Mouse (Mus musculus) heart, adult 2 months (tissue): ENCODE data around the gene Acadvl. TPM values are rescaled to one million over a fixed set of nuclear protein-coding genes. Genes with fewer than 3 reads are reported as not detected.

Experiments used
- DNase-seq, 2 experiments: peaks; one replicate each; pipeline ENCODE4 v3.0.0; 2021
- H3K27ac ChIP-seq: fragments of 200-600 bp; 2 replicates; pipeline ENCODE4 v1.8.1; 2022
- H3K27me3 ChIP-seq: fragments of 200-500 bp; 2 replicates; pipeline ENCODE4 v1.6.1; 2012; ENCODE audit warnings: mild to moderate bottlenecking, low read length, inconsistent platforms, mixed read lengths; ENCODE audit not compliant: control insufficient read depth, insufficient read depth
- H3K36me3 ChIP-seq: fragments of 200-500 bp; 2 replicates; pipeline ENCODE4 v1.6.1; 2012; ENCODE audit warnings: low read length, inconsistent platforms; ENCODE audit not compliant: control insufficient read depth, insufficient read depth
- H3K4me1 ChIP-seq: fragments of 200-500 bp; 2 replicates; pipeline ENCODE4 v1.6.1; 2011; ENCODE audit warnings: low read length; ENCODE audit not compliant: control insufficient read depth, insufficient read depth
- H3K4me3 ChIP-seq: fragments of 200-600 bp; 2 replicates; pipeline ENCODE4 v1.8.1; 2022
- H3K79me2 ChIP-seq: fragments of 200-500 bp; replicated peaks from 2 replicates; pipeline ENCODE4 v1.6.1; 2012; ENCODE audit warnings: mild to moderate bottlenecking, inconsistent platforms, low read length, moderate library complexity, mixed read lengths; ENCODE audit not compliant: control insufficient read depth, insufficient read depth
- H3K9ac ChIP-seq: fragments of 200-500 bp; 2 replicates; pipeline ENCODE4 v1.6.1; 2012; ENCODE audit warnings: low read depth, mild to moderate bottlenecking, control low read depth, inconsistent platforms, low read length, mixed read lengths
- CTCF ChIP-seq: fragments of 200-600 bp; IDR thresholded peaks from 2 replicates; pipeline ENCODE4 v1.8.1; 2022; ENCODE audit warnings: antibody characterized with exemption, mild to moderate bottlenecking, moderate library complexity
- EP300 ChIP-seq: fragments of 200-500 bp; IDR thresholded peaks from 2 replicates; pipeline ENCODE4 v1.6.1; 2011; ENCODE audit warnings: low read depth, low read length, control low read depth; ENCODE audit not compliant: insufficient read depth
- POLR2A ChIP-seq: fragments of 200-500 bp; IDR thresholded peaks from 2 replicates; pipeline ENCODE4 v1.6.1; 2011; ENCODE audit warnings: mild to moderate bottlenecking, low read depth, low read length, control low read depth; ENCODE audit not compliant: insufficient read depth
- WGBS: fragments of 180-500 bp; shearing (Covaris S2); methylation state at CpG from one replicate; pipeline ENCODE4 v1.1.7; 2018; 5-methylcytosine and 5-hydroxymethylcytosine counted together
- intact Hi-C: fragments of 180-260 bp; cut with DNase I; formaldehyde crosslinking; loops from one replicate; pipeline ENCODE4 v1.15.1; 2025
- polyA plus RNA-seq: library from polyadenylated mRNA; depleted of rRNA; stranded (reverse); fragments of >200 nt; gene quantifications from 2 replicates; pipeline ENCODE4 v1.2.3, GENCODE M21; 2012
- total RNA-seq, 2 experiments: library from RNA; stranded (reverse); gene quantifications; 2 replicates each; pipeline ENCODE4 v1.2.3; 2021

Gene Acadvl
- total and polyA plus RNA-seq, 3 experiments: 701 to 1,355 (median 1,139) TPM

DNA sequence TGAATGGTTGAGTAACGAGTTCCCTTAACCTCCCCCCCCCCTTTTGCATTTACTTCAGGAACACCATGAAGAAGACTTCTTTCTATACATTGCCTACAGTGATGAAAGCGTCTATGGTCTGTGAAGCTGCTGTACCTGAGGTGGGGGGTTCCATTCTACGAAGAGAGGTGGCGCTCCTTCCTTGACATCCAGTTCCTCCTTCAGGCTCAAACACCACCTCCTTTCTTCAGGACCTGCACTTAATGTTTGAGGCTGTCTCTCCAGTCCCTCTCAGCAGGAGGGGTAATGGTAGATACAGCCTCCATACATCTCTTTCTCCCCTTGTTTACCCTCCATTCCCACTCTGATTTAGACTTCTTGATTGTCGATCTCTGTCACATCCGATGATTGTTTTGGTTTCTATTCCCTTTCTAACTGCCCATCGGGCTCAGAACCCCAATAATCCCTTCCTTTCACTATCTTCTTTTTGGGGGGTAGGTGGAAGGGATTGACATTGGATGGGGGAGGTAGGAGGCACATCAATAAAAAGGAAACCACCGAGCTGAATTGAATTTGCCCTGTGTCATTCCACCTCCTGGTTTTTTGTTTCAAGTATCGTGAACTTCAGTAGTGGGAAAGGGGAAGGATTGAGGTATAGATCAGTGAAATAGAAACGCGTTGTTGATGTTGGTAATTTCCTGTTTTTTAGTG lies 20.7 kb downstream of the Acadvl start:
- Histone ChIP-seq H3K27ac (peak overlapping the region; percentile 97; the same call in 1 of the 2 replicates), H3K79me2 (peaks cover 1% of the 10 kb centered on the region), H3K9ac (no peak overlapping the region), H3K36me3 (peaks cover 18% of the 10 kb centered on the region), H3K4me3 (no peak overlapping the region), H3K27me3 (no peaks in the 10 kb centered on the region), H3K4me1 (peaks cover 5% of the 10 kb centered on the region)
- intact Hi-C loops: loop anchor here (2.0 to 10.0 kb wide), 3 partner anchors 14 to 580 kb away; partner anchors contain the start of genes Ctdnep1, Eif5a and Kdm6b
- TF ChIP-seq EP300 (no peak), CTCF (no peak), POLR2A (no peak)
- no peak for DNase-seq
- WGBS: 85% methylated on average over 11 of the region's 11 CpGs

DNA sequence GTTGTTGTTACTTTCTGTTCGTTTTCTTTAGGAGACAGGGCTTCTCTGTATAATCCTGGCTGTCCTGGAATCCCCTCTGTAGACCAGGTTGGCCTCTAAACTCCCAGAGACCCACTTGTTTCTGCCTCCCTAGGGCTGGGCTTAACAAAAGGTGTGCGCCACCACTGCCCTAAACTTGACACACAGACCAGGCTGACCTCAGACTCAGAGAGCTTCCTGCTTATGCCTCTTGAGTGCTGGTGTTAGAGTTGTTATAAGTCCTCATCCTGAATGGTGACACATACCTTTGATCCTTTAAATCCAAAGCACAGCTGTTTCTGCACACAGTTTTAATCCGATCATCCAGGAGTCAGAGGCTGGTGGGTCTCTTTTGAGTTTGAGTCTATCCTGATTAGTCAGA lies 22.3 kb downstream of the Acadvl start:
- Histone ChIP-seq H3K27ac (peak overlapping the region; percentile 87), H3K36me3 (peaks cover 25% of the 10 kb centered on the region), H3K4me3 (no peak overlapping the region), H3K27me3 (no peaks in the 10 kb centered on the region), H3K79me2 (peaks cover 1% of the 10 kb centered on the region), H3K4me1 (peaks cover 5% of the 10 kb centered on the region), H3K9ac (0 out of 2 replicates have a peak overlapping the region, but pooled peaks have one; percentile 12)
- WGBS: 82% methylated on average over 3 of the region's 3 CpGs
- TF ChIP-seq POLR2A (no peak), EP300 (no peak), CTCF (no peak)
- no peak for DNase-seq
- intact Hi-C loops: loop anchor here (5.0 to 10.0 kb wide), 2 partner anchors 71 to 578 kb away; partner anchors contain the start of genes Eif5a and Kdm6b

DNA sequence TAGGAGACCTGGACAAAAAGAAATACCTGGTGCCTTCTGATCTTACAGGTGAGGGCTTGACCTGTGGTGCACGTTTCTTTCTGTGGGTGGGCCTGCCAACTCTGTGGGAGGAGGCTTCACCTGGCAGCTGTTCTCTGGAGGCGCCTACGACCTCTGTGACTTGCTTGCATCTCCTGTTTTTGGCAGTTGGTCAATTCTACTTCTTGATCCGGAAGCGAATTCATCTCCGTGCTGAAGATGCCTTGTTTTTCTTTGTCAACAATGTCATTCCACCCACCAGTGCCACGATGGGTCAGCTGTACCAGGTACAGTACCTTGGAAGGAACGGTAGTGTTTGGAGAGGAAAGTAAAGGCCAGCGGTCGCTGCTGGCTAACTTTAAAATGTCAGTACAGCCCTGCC lies 22.8 kb downstream of the Acadvl start:
- Histone ChIP-seq H3K4me3 (peak overlapping the region; percentile 87), H3K4me1 (peaks cover 5% of the 10 kb centered on the region), H3K27ac (peak overlapping the region; percentile 87), H3K27me3 (no peaks in the 10 kb centered on the region), H3K79me2 (peaks cover 1% of the 10 kb centered on the region), H3K36me3 (peaks cover 25% of the 10 kb centered on the region), H3K9ac (peak overlapping the region; percentile 15; the same call in 1 of the 2 replicates)
- intact Hi-C loops: loop anchor here (5.0 to 10.0 kb wide), 2 partner anchors 70 to 578 kb away; partner anchors contain the start of genes Eif5a and Kdm6b
- WGBS: 40% methylated on average over 10 of the region's 10 CpGs
- DNase-seq: no peak
- TF ChIP-seq EP300 (no peak), POLR2A (no peak), CTCF (no peak)

DNA sequence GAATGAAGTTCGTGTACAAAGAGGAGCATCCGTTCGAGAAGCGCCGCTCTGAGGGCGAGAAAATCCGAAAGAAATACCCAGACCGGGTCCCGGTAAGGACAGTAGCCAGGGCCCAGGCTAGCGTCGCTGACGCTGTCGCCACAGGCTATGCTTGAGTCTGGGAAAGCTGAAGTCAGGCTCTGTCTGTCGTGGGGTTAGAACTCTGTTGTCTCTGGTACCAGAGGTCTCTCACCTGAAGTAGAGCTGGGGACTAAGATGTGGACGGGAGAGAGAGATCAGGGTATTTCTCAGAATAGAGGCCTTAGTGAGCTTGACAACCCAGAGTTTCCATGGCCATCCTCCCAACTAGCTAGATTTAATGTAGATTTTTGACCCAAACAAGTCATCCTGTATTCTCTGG lies 23.5 kb downstream of the Acadvl start:
- peaks cover 5% of the 10 kb centered on the region for H3K4me1 ChIP-seq
- TF ChIP-seq EP300 (no peak; the same call in 1 of the 2 replicates), CTCF (no peak), POLR2A (no peak)
- peak overlapping the region; percentile 87 for H3K4me3 ChIP-seq
- no peak for DNase-seq
- H3K9ac ChIP-seq: peak overlapping the region; percentile 83
- intact Hi-C loops: loop anchor here (5.0 to 10.0 kb wide), 2 partner anchors 69 to 577 kb away; partner anchors contain the start of genes Eif5a and Kdm6b
- no peaks in the 10 kb centered on the region for H3K27me3 ChIP-seq
- peaks cover 1% of the 10 kb centered on the region for H3K79me2 ChIP-seq
- H3K36me3 ChIP-seq: peaks cover 25% of the 10 kb centered on the region
- WGBS: under 1% methylated on average over 15 of the region's 15 CpGs
- H3K27ac ChIP-seq: peak overlapping the region; percentile 87

DNA sequence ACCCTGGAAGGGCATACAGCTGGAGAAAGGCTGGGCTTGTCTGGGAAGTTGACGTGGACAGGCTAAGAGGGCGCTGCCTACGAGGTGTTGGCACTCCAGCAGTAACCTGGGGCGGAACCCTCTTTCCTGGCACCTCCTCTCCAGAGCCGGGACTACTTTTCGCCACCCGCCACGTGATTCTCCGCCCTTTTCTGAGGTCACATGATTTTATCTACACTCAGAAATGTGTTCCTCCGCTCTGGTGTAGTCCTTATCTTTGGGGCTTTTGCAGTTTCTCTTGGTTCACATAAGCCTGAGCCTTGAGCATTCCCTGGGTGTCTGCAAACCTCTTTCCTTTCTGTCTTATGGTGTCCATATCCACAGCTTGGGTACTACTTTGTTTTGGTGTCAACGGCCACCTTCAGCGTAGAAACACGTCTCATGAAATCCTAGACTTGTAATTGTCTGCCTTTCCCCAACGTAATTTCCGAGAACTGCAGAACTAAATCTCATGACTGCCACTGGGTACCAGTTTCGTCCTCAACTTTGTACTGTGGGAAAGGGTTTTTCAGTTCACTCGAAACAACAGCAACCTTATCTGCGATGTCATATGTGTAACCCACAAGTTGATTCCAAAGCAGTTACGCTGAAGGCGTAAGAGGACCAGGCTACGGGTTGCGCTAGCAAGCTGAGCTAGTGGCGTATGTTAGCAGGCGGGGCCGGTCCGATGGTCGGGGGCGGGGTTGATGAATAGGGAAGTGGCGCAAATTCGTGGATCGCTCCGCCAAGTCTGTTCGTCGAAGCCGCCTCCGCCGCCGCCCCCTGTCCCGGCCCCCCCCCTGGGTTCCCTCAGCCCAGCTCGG lies 24.1 kb downstream of the Acadvl start, which contains the start of gene Gabarap:
Gabarap (plus strand) TSS at position 294 of the 842 bp plus-strand sequence.
- peaks cover 25% of the 10 kb centered on the region for H3K36me3 ChIP-seq
- DNase-seq: peak; percentile 95 to 96
- H3K9ac ChIP-seq: peak within 1 kb of the TSS; percentile 83
- H3K27ac ChIP-seq: peak within 1 kb of the TSS; percentile 87
- no peaks in the 10 kb centered on the region for H3K27me3 ChIP-seq
- no peak for TF ChIP-seq CTCF
- TF ChIP-seq POLR2A: peak; percentile 95
- peak; percentile 98 for TF ChIP-seq EP300
- peaks cover 1% of the 10 kb centered on the region for H3K79me2 ChIP-seq
- H3K4me3 ChIP-seq: peak within 1 kb of the TSS; percentile 87
- peaks cover 5% of the 10 kb centered on the region for H3K4me1 ChIP-seq
- under 1% methylated on average over 40 of the region's 40 CpGs for whole genome bisulfite sequencing
- intact Hi-C loops: loop anchor here (5.0 to 10.0 kb wide), 2 partner anchors 69 to 576 kb away; partner anchors contain the start of genes Eif5a and Kdm6b
